Mouse (Mus musculus): ENCODE measurements around the gene Mrpl48. TPM values are rescaled to one million over a fixed set of nuclear protein-coding genes. Genes with fewer than 3 reads are reported as not detected.

The Mrpl48 gene
- polyA plus RNA-seq, 1 experiment, result 27.5 TPM

- 7% methylated on average over 4 of the region's 4 CpGs for WGBS
- H3K27me3 ChIP-seq (replicated peaks; ENCODE audit: control insufficient read depth, insufficient read depth, low read length), result no peaks in the 10 kb centered on the region
- no peaks in the 10 kb centered on the region for H3K36me3 ChIP-seq (ENCODE audit: control insufficient read depth, insufficient read depth, low read length)
- peaks cover 10% of the 10 kb centered on the region; the same call in 1 of the 2 replicates for H3K4me1 ChIP-seq (ENCODE audit: control insufficient read depth, insufficient read depth, low read length)
- TF ChIP-seq POLR2A (IDR thresholded peaks at IDR 0.05; ENCODE audit: low read depth, low read length) (no peak), CTCF (conservative IDR thresholded peaks at IDR 0.05; ENCODE audit: insufficient read depth, insufficient read length, low read depth, low read length) (no peak)
- H3K4me3 ChIP-seq (ENCODE audit: insufficient read depth, low read depth, low read length), result peak overlapping the region; percentile 95; the same call in 1 of the 2 replicates
- no peak overlapping the region for H3K27ac ChIP-seq (ENCODE audit: insufficient read depth, low read depth, low read length)
- no peak for DNase-seq
These were observed 809 bp upstream of the Mrpl48 start for GRCm38 (mm10) chr7:100608910-100609309.

- H3K36me3 ChIP-seq (ENCODE audit: control insufficient read depth, insufficient read depth, low read length), result no peaks in the 10 kb centered on the region
- H3K4me3 ChIP-seq (ENCODE audit: insufficient read depth, low read depth, low read length), result peak within 1 kb of the TSS; percentile 95
- peak within 1 kb of the TSS; percentile 96 for H3K27ac ChIP-seq (ENCODE audit: insufficient read depth, low read depth, low read length)
- peak; percentile 99 for DNase-seq
- peaks cover 7% of the 10 kb centered on the region; the same call in 1 of the 2 replicates for H3K4me1 ChIP-seq (ENCODE audit: control insufficient read depth, insufficient read depth, low read length)
- WGBS, result under 1% methylated on average over 105 of the region's 105 CpGs
- peak; percentile 84 for TF ChIP-seq POLR2A (IDR thresholded peaks at IDR 0.05; ENCODE audit: low read depth, low read length)
- TF ChIP-seq CTCF (conservative IDR thresholded peaks at IDR 0.05; ENCODE audit: insufficient read depth, insufficient read length, low read depth, low read length), result 0 out of 2 replicates have a peak, but pooled peaks have one; percentile 19
- no peaks in the 10 kb centered on the region for H3K27me3 ChIP-seq (replicated peaks; ENCODE audit: control insufficient read depth, insufficient read depth, low read length)
These were observed 629 bp downstream of the Mrpl48 start, which contains the start of gene Rab6a for GRCm38 (mm10) chr7:100607214-100608129. Gene Rab6a (plus strand): TSS chr7:100607410.

- no peak overlapping the region for H3K4me3 ChIP-seq (ENCODE audit: insufficient read depth, low read depth, low read length)
- no peaks in the 10 kb centered on the region for H3K36me3 ChIP-seq (ENCODE audit: control insufficient read depth, insufficient read depth, low read length)
- no peak overlapping the region for H3K27ac ChIP-seq (ENCODE audit: insufficient read depth, low read depth, low read length)
- WGBS, result 77% methylated on average over 5 of the region's 5 CpGs
- no peaks in the 10 kb centered on the region for H3K27me3 ChIP-seq (replicated peaks; ENCODE audit: control insufficient read depth, insufficient read depth, low read length)
- DNase-seq, result no peak
- TF ChIP-seq CTCF (conservative IDR thresholded peaks at IDR 0.05; ENCODE audit: insufficient read depth, insufficient read length, low read depth, low read length) (no peak), POLR2A (IDR thresholded peaks at IDR 0.05; ENCODE audit: low read depth, low read length) (no peak)
- no peaks in the 10 kb centered on the region for H3K4me1 ChIP-seq (ENCODE audit: control insufficient read depth, insufficient read depth, low read length)
These were observed 7.9 kb downstream of the Mrpl48 start for GRCm38 (mm10) chr7:100600211-100600610.

- TF ChIP-seq POLR2A (IDR thresholded peaks at IDR 0.05; ENCODE audit: low read depth, low read length) (no peak), CTCF (conservative IDR thresholded peaks at IDR 0.05; ENCODE audit: insufficient read depth, insufficient read length, low read depth, low read length) (no peak)
These were observed 14.8 kb downstream of the Mrpl48 start for GRCm38 (mm10) chr7:100593349-100593748.

GRCm38 (mm10) chr7:100591522-100591852 lies 16.6 kb downstream of the Mrpl48 start:
- TF ChIP-seq CTCF (conservative IDR thresholded peaks at IDR 0.05; ENCODE audit: insufficient read depth, insufficient read length, low read depth, low read length) (no peak), POLR2A (IDR thresholded peaks at IDR 0.05; ENCODE audit: low read depth, low read length) (no peak)
- Histone ChIP-seq H3K27ac (ENCODE audit: insufficient read depth, low read depth, low read length) (peak overlapping the region; percentile 99; the same call in 1 of the 2 replicates), H3K27me3 (replicated peaks; ENCODE audit: control insufficient read depth, insufficient read depth, low read length) (no peaks in the 10 kb centered on the region), H3K4me1 (ENCODE audit: control insufficient read depth, insufficient read depth, low read length) (no peaks in the 10 kb centered on the region; the same call in 1 of the 2 replicates), H3K4me3 (ENCODE audit: insufficient read depth, low read depth, low read length) (peak overlapping the region; percentile 95), H3K36me3 (ENCODE audit: control insufficient read depth, insufficient read depth, low read length) (no peaks in the 10 kb centered on the region)
- 6% methylated on average over 2 of the region's 2 CpGs for WGBS
- no peak for DNase-seq

More at GRCm38 (mm10) chr7:100593349-100593748, 14.8 kb downstream of the Mrpl48 start:
- Histone ChIP-seq H3K27me3 (replicated peaks; ENCODE audit: control insufficient read depth, insufficient read depth, low read length) (no peaks in the 10 kb centered on the region), H3K36me3 (ENCODE audit: control insufficient read depth, insufficient read depth, low read length) (no peaks in the 10 kb centered on the region), H3K4me3 (ENCODE audit: insufficient read depth, low read depth, low read length) (no peak overlapping the region), H3K27ac (ENCODE audit: insufficient read depth, low read depth, low read length) (no peak overlapping the region), H3K4me1 (ENCODE audit: control insufficient read depth, insufficient read depth, low read length) (no peaks in the 10 kb centered on the region; the same call in 1 of the 2 replicates)
- no peak for DNase-seq

GRCm38 (mm10) chr7:100590845-100591521 lies 17.1 kb downstream of the Mrpl48 start:
- Histone ChIP-seq H3K27me3 (replicated peaks; ENCODE audit: control insufficient read depth, insufficient read depth, low read length) (no peaks in the 10 kb centered on the region), H3K36me3 (ENCODE audit: control insufficient read depth, insufficient read depth, low read length) (no peaks in the 10 kb centered on the region), H3K4me1 (ENCODE audit: control insufficient read depth, insufficient read depth, low read length) (no peaks in the 10 kb centered on the region; the same call in 1 of the 2 replicates), H3K4me3 (ENCODE audit: insufficient read depth, low read depth, low read length) (peak overlapping the region; percentile 95), H3K27ac (ENCODE audit: insufficient read depth, low read depth, low read length) (peak overlapping the region; percentile 99)
- under 1% methylated on average over 19 of the region's 20 CpGs for WGBS
- peak; percentile 91 for DNase-seq
- TF ChIP-seq POLR2A (IDR thresholded peaks at IDR 0.05; ENCODE audit: low read depth, low read length) (peak; percentile 76), CTCF (conservative IDR thresholded peaks at IDR 0.05; ENCODE audit: insufficient read depth, insufficient read length, low read depth, low read length) (0 out of 2 replicates have a peak, but pooled peaks have one; percentile 10)

- no peak for DNase-seq
- no peaks in the 10 kb centered on the region for H3K36me3 ChIP-seq (ENCODE audit: control insufficient read depth, insufficient read depth, low read length)
- TF ChIP-seq POLR2A (IDR thresholded peaks at IDR 0.05; ENCODE audit: low read depth, low read length), result no peak
- TF ChIP-seq CTCF (conservative IDR thresholded peaks at IDR 0.05; ENCODE audit: insufficient read depth, insufficient read length, low read depth, low read length), result no peak
- H3K27ac ChIP-seq (ENCODE audit: insufficient read depth, low read depth, low read length), result peak overlapping the region; percentile 74
- H3K4me1 ChIP-seq (ENCODE audit: control insufficient read depth, insufficient read depth, low read length), result no peaks in the 10 kb centered on the region; the same call in 1 of the 2 replicates
- H3K4me3 ChIP-seq (ENCODE audit: insufficient read depth, low read depth, low read length), result peak overlapping the region; percentile 95
- no peaks in the 10 kb centered on the region for H3K27me3 ChIP-seq (replicated peaks; ENCODE audit: control insufficient read depth, insufficient read depth, low read length)
- 28% methylated on average over 7 of the region's 7 CpGs for WGBS
These were observed 17.6 kb downstream of the Mrpl48 start for GRCm38 (mm10) chr7:100590504-100590844.

Data from kidney, adult 2 months (tissue).